Mouse (Mus musculus) embryonic facial prominence, embryonic 13.5 days (tissue): ENCODE measurements around the gene Clasrp. TPM values are rescaled to one million over a fixed set of nuclear protein-coding genes. Genes with fewer than 3 reads are reported as not detected.

Source experiments
- polyA plus RNA-seq: library from polyadenylated mRNA; unstranded; fragments of >200 nt; fragmentation: Nextera tagmentation; extraction: Ambion mirVana; gene quantifications from 2 replicates; pipeline ENCODE4 v1.2.1, GENCODE M21; 2015

Clasrp gene
- polyA plus RNA-seq, 1 experiment from 2014 or later = 73.9 TPM

Other genes with a start within 250 kb of the Clasrp start
- 29.4 and 30.5 TPM in 2 replicates for gene Cd3eap, start 245.0 kb downstream of the Clasrp start, polyA plus RNA-seq
- gene Ppp1r13l, start 244.7 kb downstream of the Clasrp start, polyA plus RNA-seq = 8.3 and 12.6 TPM in 2 replicates
- gene Ercc2, start 222.5 kb downstream of the Clasrp start, polyA plus RNA-seq = 17.0 and 17.4 TPM in 2 replicates
- 14.5 and 14.8 TPM in 2 replicates for gene Klc3, start 200.4 kb downstream of the Clasrp start, polyA plus RNA-seq
- 2.1 TPM in 1 of 2 replicates, not detected in the other for gene Ckm, start 199.7 kb downstream of the Clasrp start, polyA plus RNA-seq
- 10.2 and 12.4 TPM in 2 replicates for gene Mark4, start 145.7 kb downstream of the Clasrp start, polyA plus RNA-seq
- gene Exoc3l2, start 141.2 kb downstream of the Clasrp start, polyA plus RNA-seq = 0.73 and 0.84 TPM in 2 replicates
- 2.3 and 2.7 TPM in 2 replicates for gene Bloc1s3, start 96.1 kb downstream of the Clasrp start, polyA plus RNA-seq
- gene Trappc6a, start 96.1 kb downstream of the Clasrp start, polyA plus RNA-seq = 60.2 and 64.1 TPM in 2 replicates
- gene Nkpd1, start 86.6 kb downstream of the Clasrp start, polyA plus RNA-seq = 0.08 and 0.15 TPM in 2 replicates
- gene Ppp1r37, start 41.4 kb downstream of the Clasrp start, polyA plus RNA-seq = 26.0 and 30.3 TPM in 2 replicates
- 0.67 and 0.83 TPM in 2 replicates for gene Zfp296, start 27.2 kb downstream of the Clasrp start, polyA plus RNA-seq
- gene Gemin7, start 26.9 kb downstream of the Clasrp start, polyA plus RNA-seq = 169 and 174 TPM in 2 replicates
- gene Relb, start 25.0 kb upstream of the Clasrp start, polyA plus RNA-seq = 7.5 and 10.5 TPM in 2 replicates
- gene Clptm1, start 60.5 kb upstream of the Clasrp start, polyA plus RNA-seq = 69.8 and 74.7 TPM in 2 replicates
- 11.5 TPM in 1 of 2 replicates, not detected in the other for gene Apoc2, start 73.5 kb upstream of the Clasrp start, polyA plus RNA-seq
- gene Gm44805, start 76.9 kb upstream of the Clasrp start, polyA plus RNA-seq = 0.69 TPM in 1 of 2 replicates, not detected in the other
- 1.5 TPM in 1 of 2 replicates, not detected in the other for gene Apoc4, start 77.0 kb upstream of the Clasrp start, polyA plus RNA-seq
- 10.3 and 17.3 TPM in 2 replicates for gene Apoc1, start 88.2 kb upstream of the Clasrp start, polyA plus RNA-seq
- gene Apoe, start 94.7 kb upstream of the Clasrp start, polyA plus RNA-seq = 200 and 263 TPM in 2 replicates
- gene Tomm40, start 111.0 kb upstream of the Clasrp start, polyA plus RNA-seq = 112 and 139 TPM in 2 replicates
- 82.9 and 87.0 TPM in 2 replicates for gene Nectin2, start 146.0 kb upstream of the Clasrp start, polyA plus RNA-seq
- gene Bcam, start 166.5 kb upstream of the Clasrp start, polyA plus RNA-seq = 98.1 and 116 TPM in 2 replicates
- 8.1 and 10.4 TPM in 2 replicates for gene Cblc, start 192.3 kb upstream of the Clasrp start, polyA plus RNA-seq
- 2.2 and 3.6 TPM in 2 replicates for gene Bcl3, start 218.3 kb upstream of the Clasrp start, polyA plus RNA-seq
- 0.28 and 0.72 TPM in 2 replicates for gene Gm19345, start 247.5 kb upstream of the Clasrp start, polyA plus RNA-seq